Mouse (Mus musculus) stomach, embryonic 15.5 days (tissue): ENCODE data around the gene Dph5. TPM values are rescaled to one million over a fixed set of nuclear protein-coding genes. Genes with fewer than 3 reads are reported as not detected.
A peak's percentile ranks its signal among the peaks of the same experiment; 100 is the strongest.

Experiments
- ATAC-seq: fragments of 200-750 bp; cut with Nextera tagmentation; 2 replicates; pipeline ENCODE4 v1.8.0; 2017; ENCODE audit warnings: low read depth, moderate number of reproducible peaks, moderate TSS enrichment; ENCODE audit not compliant: insufficient read depth, low FRiP score
- H3K27ac ChIP-seq: fragments of 300-500 bp; sonication (generic); 2 replicates; pipeline ENCODE4 v1.5.1; 2015; ENCODE audit warnings: mild to moderate bottlenecking, inconsistent platforms
- H3K27me3 ChIP-seq: fragments of 300-500 bp; sonication (generic); replicated peaks from 2 replicates; pipeline ENCODE4 v1.6.1; 2015; ENCODE audit warnings: inconsistent platforms
- H3K36me3 ChIP-seq: fragments of 300-500 bp; sonication (generic); 2 replicates; pipeline ENCODE4 v1.6.1; 2015; ENCODE audit warnings: inconsistent platforms
- H3K4me1 ChIP-seq: fragments of 300-500 bp; sonication (generic); 2 replicates; pipeline ENCODE4 v1.6.1; 2015; ENCODE audit warnings: inconsistent platforms
- H3K4me2 ChIP-seq: fragments of 300-500 bp; sonication (generic); 2 replicates; pipeline ENCODE4 v1.6.1; 2015; ENCODE audit warnings: mild to moderate bottlenecking, inconsistent platforms
- H3K4me3 ChIP-seq: fragments of 300-500 bp; sonication (generic); replicated peaks from 2 replicates; pipeline ENCODE4 v1.5.1; 2015; ENCODE audit warnings: inconsistent platforms
- H3K9ac ChIP-seq: fragments of 300-500 bp; sonication (generic); 2 replicates; pipeline ENCODE4 v1.6.1; 2015; ENCODE audit warnings: inconsistent platforms
- H3K9me3 ChIP-seq: fragments of 300-500 bp; sonication (generic); 2 replicates; pipeline ENCODE4 v1.6.1; 2016; ENCODE audit warnings: inconsistent platforms
- WGBS: fragments of 180-500 bp; shearing (Covaris S2); methylation state at CpG from one replicate; pipeline ENCODE4 v1.1.7; 2015; 5-methylcytosine and 5-hydroxymethylcytosine counted together
- polyA plus RNA-seq: library from polyadenylated mRNA; unstranded; fragments of >200 nt; fragmentation: Nextera tagmentation; extraction: Ambion mirVana; gene quantifications from 2 replicates; pipeline ENCODE4 v1.2.1, GENCODE M21; 2015

Gene Dph5
- polyA plus RNA-seq, result 30.4 and 30.7 TPM in 2 replicates

GRCm38 (mm10) chr3:115887427-115888309 lies at the start of gene Dph5:
TSS of gene Dph5 (plus strand) at chr3:115887837.
- Histone ChIP-seq H3K36me3 (no peaks in the 10 kb centered on the region), H3K4me2 (peak within 1 kb of the TSS; percentile 59)
- ATAC-seq, result peak; percentile 92

GRCm38 (mm10) chr3:115844566-115844965 lies 43.1 kb upstream of the Dph5 start:
- Histone ChIP-seq H3K9ac (no peak overlapping the region), H3K9me3 (no peaks in the 10 kb centered on the region), H3K4me1 (no peaks in the 10 kb centered on the region), H3K4me2 (no peak overlapping the region), H3K27ac (no peak overlapping the region), H3K27me3 (no peaks in the 10 kb centered on the region), H3K4me3 (no peak overlapping the region), H3K36me3 (no peaks in the 10 kb centered on the region)
- 71% methylated on average over 3 of the region's 3 CpGs for WGBS
- ATAC-seq, result no peak

More at GRCm38 (mm10) chr3:115887427-115888309, at the start of gene Dph5:
- Histone ChIP-seq H3K9ac (peak within 1 kb of the TSS; percentile 78), H3K27me3 (no peaks in the 10 kb centered on the region), H3K27ac (peak within 1 kb of the TSS; percentile 84), H3K4me1 (no peaks in the 10 kb centered on the region), H3K4me3 (peak within 1 kb of the TSS; percentile 93), H3K9me3 (no peaks in the 10 kb centered on the region)
- under 1% methylated on average over 40 of the region's 40 CpGs for WGBS

GRCm38 (mm10) chr3:115845032-115845618 lies 42.5 kb upstream of the Dph5 start:
- no peaks in the 10 kb centered on the region for H3K4me1 ChIP-seq
- no peaks in the 10 kb centered on the region for H3K36me3 ChIP-seq
- no peaks in the 10 kb centered on the region for H3K9me3 ChIP-seq
- no peak overlapping the region for H3K4me2 ChIP-seq
- no peak for ATAC-seq
- no peak overlapping the region for H3K4me3 ChIP-seq
- no peak overlapping the region for H3K9ac ChIP-seq
- H3K27me3 ChIP-seq, result no peaks in the 10 kb centered on the region
- no peak overlapping the region for H3K27ac ChIP-seq
- 82% methylated on average over 5 of the region's 5 CpGs for WGBS

GRCm38 (mm10) chr3:115845724-115846123 lies 41.9 kb upstream of the Dph5 start:
- no peak overlapping the region for H3K4me2 ChIP-seq
- H3K36me3 ChIP-seq, result no peaks in the 10 kb centered on the region
- H3K4me1 ChIP-seq, result no peaks in the 10 kb centered on the region
- H3K9ac ChIP-seq, result no peak overlapping the region
- H3K27me3 ChIP-seq, result no peaks in the 10 kb centered on the region
- no peak overlapping the region for H3K4me3 ChIP-seq
- 88% methylated on average over 1 of the region's 1 CpGs for WGBS
- ATAC-seq, result no peak
- H3K9me3 ChIP-seq, result no peaks in the 10 kb centered on the region
- H3K27ac ChIP-seq, result no peak overlapping the region

- Histone ChIP-seq H3K9ac (no peak overlapping the region), H3K4me2 (no peak overlapping the region), H3K4me3 (no peak overlapping the region), H3K27me3 (no peaks in the 10 kb centered on the region), H3K36me3 (no peaks in the 10 kb centered on the region), H3K4me1 (no peaks in the 10 kb centered on the region), H3K27ac (no peak overlapping the region), H3K9me3 (no peaks in the 10 kb centered on the region)
- ATAC-seq, result no peak
- 79% methylated on average over 5 of the region's 5 CpGs for WGBS
Measured at GRCm38 (mm10) chr3:115846153-115846552, 41.5 kb upstream of the Dph5 start.

- no peak overlapping the region for H3K4me3 ChIP-seq
- H3K4me1 ChIP-seq, result no peaks in the 10 kb centered on the region
- 78% methylated on average over 11 of the region's 11 CpGs for WGBS
- H3K36me3 ChIP-seq, result no peaks in the 10 kb centered on the region
- no peaks in the 10 kb centered on the region for H3K9me3 ChIP-seq
- H3K27ac ChIP-seq, result no peak overlapping the region
- no peak overlapping the region for H3K9ac ChIP-seq
- ATAC-seq, result no peak
- no peaks in the 10 kb centered on the region for H3K27me3 ChIP-seq
- no peak overlapping the region for H3K4me2 ChIP-seq
Measured at GRCm38 (mm10) chr3:115848686-115849480, 38.8 kb upstream of the Dph5 start.

- H3K9ac ChIP-seq, result no peak overlapping the region
- H3K9me3 ChIP-seq, result no peaks in the 10 kb centered on the region
- 65% methylated on average over 4 of the region's 4 CpGs for WGBS
- H3K36me3 ChIP-seq, result no peaks in the 10 kb centered on the region
- ATAC-seq, result no peak
- no peak overlapping the region for H3K27ac ChIP-seq
- no peak overlapping the region for H3K4me2 ChIP-seq
- no peak overlapping the region for H3K4me3 ChIP-seq
- no peaks in the 10 kb centered on the region for H3K4me1 ChIP-seq
- H3K27me3 ChIP-seq, result no peaks in the 10 kb centered on the region
Measured at GRCm38 (mm10) chr3:115850946-115851345, 36.7 kb upstream of the Dph5 start.

- no peak overlapping the region for H3K4me3 ChIP-seq
- H3K9ac ChIP-seq, result no peak overlapping the region
- WGBS, result 89% methylated on average over 7 of the region's 7 CpGs
- H3K36me3 ChIP-seq, result no peaks in the 10 kb centered on the region
- no peaks in the 10 kb centered on the region for H3K4me1 ChIP-seq
- H3K27me3 ChIP-seq, result no peaks in the 10 kb centered on the region
- no peak for ATAC-seq
- H3K4me2 ChIP-seq, result no peak overlapping the region
- no peak overlapping the region for H3K27ac ChIP-seq
- no peaks in the 10 kb centered on the region for H3K9me3 ChIP-seq
Measured at GRCm38 (mm10) chr3:115854672-115855191, 32.9 kb upstream of the Dph5 start.

GRCm38 (mm10) chr3:115855576-115855975 lies 32.1 kb upstream of the Dph5 start:
- 78% methylated on average over 10 of the region's 10 CpGs for WGBS
- no peaks in the 10 kb centered on the region for H3K4me1 ChIP-seq
- H3K36me3 ChIP-seq, result no peaks in the 10 kb centered on the region
- no peak overlapping the region for H3K9ac ChIP-seq
- no peak overlapping the region for H3K4me2 ChIP-seq
- no peaks in the 10 kb centered on the region for H3K27me3 ChIP-seq
- no peak overlapping the region for H3K27ac ChIP-seq
- H3K9me3 ChIP-seq, result no peaks in the 10 kb centered on the region
- H3K4me3 ChIP-seq, result no peak overlapping the region
- no peak for ATAC-seq

- whole genome bisulfite sequencing, result 38% methylated on average over 8 of the region's 8 CpGs
- Histone ChIP-seq H3K36me3 (no peaks in the 10 kb centered on the region), H3K4me3 (no peak overlapping the region), H3K4me1 (no peaks in the 10 kb centered on the region), H3K9ac (no peak overlapping the region), H3K9me3 (no peaks in the 10 kb centered on the region), H3K4me2 (no peak overlapping the region), H3K27me3 (no peaks in the 10 kb centered on the region), H3K27ac (no peak overlapping the region)
- ATAC-seq, result no peak
Measured at GRCm38 (mm10) chr3:115856484-115857022, 31.1 kb upstream of the Dph5 start.

GRCm38 (mm10) chr3:115857436-115857835 lies 30.2 kb upstream of the Dph5 start:
- no peak for ATAC-seq
- no peak overlapping the region for H3K27ac ChIP-seq
- H3K27me3 ChIP-seq, result no peaks in the 10 kb centered on the region
- no peak overlapping the region for H3K4me3 ChIP-seq
- 91% methylated on average over 10 of the region's 10 CpGs for WGBS
- H3K4me1 ChIP-seq, result no peaks in the 10 kb centered on the region
- H3K9ac ChIP-seq, result no peak overlapping the region
- H3K4me2 ChIP-seq, result no peak overlapping the region
- no peaks in the 10 kb centered on the region for H3K36me3 ChIP-seq
- H3K9me3 ChIP-seq, result no peaks in the 10 kb centered on the region
